Mouse (Mus musculus) thymus, adult 2 months (tissue): ENCODE data around the gene Ccdc28b. TPM values are rescaled to one million over a fixed set of nuclear protein-coding genes. Genes with fewer than 3 reads are reported as not detected.

Source experiments
- DNase-seq: peaks from one replicate; pipeline ENCODE4 v3.0.0; 2021
- H3K27ac ChIP-seq: fragments of 200-500 bp; 2 replicates; pipeline ENCODE4 v1.5.1; 2012; ENCODE audit warnings: low read length, control low read depth; ENCODE audit not compliant: control insufficient read depth, insufficient read depth
- H3K27me3 ChIP-seq: fragments of 200-500 bp; 2 replicates; pipeline ENCODE4 v1.6.1; 2012; ENCODE audit warnings: mild to moderate bottlenecking, low read length, moderate library complexity, mixed read lengths; ENCODE audit not compliant: control insufficient read depth, insufficient read depth
- H3K36me3 ChIP-seq: fragments of 200-500 bp; 2 replicates; pipeline ENCODE4 v1.6.1; 2012; ENCODE audit warnings: mild to moderate bottlenecking, low read length, moderate library complexity; ENCODE audit not compliant: control insufficient read depth, insufficient read depth
- H3K4me1 ChIP-seq: fragments of 200-500 bp; replicated peaks from 2 replicates; pipeline ENCODE4 v1.6.1; 2012; ENCODE audit warnings: low read length; ENCODE audit not compliant: control insufficient read depth, insufficient read depth
- H3K4me3 ChIP-seq: fragments of 200-500 bp; 2 replicates; pipeline ENCODE4 v1.5.1; 2012; ENCODE audit warnings: mild to moderate bottlenecking, low read length, control low read depth, moderate library complexity; ENCODE audit not compliant: control insufficient read depth, insufficient read depth
- CTCF ChIP-seq: fragments of 200-500 bp; IDR thresholded peaks from 2 replicates; pipeline ENCODE4 v1.5.1; 2012; ENCODE audit warnings: mild to moderate bottlenecking, control low read depth, low read length, moderate library complexity, borderline replicate concordance; ENCODE audit not compliant: control insufficient read depth, poor library complexity, insufficient read depth; ENCODE audit errors: extremely low read depth
- POLR2A ChIP-seq: fragments of 200-500 bp; IDR thresholded peaks from 2 replicates; pipeline ENCODE4 v1.6.1; 2012; ENCODE audit warnings: mild to moderate bottlenecking, low read length, control low read depth, moderate library complexity; ENCODE audit not compliant: control insufficient read depth, poor library complexity, insufficient read depth; ENCODE audit errors: extremely low read depth
- WGBS: fragments of 180-500 bp; shearing (Covaris S2); methylation state at CpG from one replicate; pipeline ENCODE4 v1.1.7; 2018; 5-methylcytosine and 5-hydroxymethylcytosine counted together
- polyA plus RNA-seq: library from polyadenylated mRNA; depleted of rRNA; stranded (reverse); fragments of >200 nt; gene quantifications from 2 replicates; pipeline ENCODE4 v1.2.3, GENCODE M21; 2012

Gene Ccdc28b
- polyA plus RNA-seq, 1 experiment, result 35.3 TPM

DNA sequence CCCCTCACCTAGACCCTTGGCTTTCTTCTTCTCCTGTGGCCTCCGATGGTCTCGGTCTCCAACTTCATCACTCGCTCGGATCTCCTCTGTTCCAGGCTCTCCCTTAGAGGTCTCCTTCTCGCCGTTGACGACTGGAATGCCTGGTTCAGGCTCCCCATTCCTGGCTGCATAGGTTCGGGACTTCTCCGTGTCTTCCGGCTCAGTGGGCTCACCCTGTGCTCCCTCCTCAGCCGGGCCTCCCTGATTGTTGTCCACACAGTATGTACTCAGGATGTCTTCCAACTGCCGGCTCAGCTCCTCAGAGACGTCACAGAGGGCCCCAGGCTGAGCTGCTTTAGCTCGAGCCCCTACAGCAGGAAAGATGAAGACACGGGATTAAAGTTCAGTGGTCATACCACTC is 15.5 kb upstream of the Ccdc28b start:
- Histone ChIP-seq H3K27me3 (no peaks in the 10 kb centered on the region), H3K27ac (no peak overlapping the region), H3K36me3 (peaks cover 39% of the 10 kb centered on the region), H3K4me1 (peaks cover 13% of the 10 kb centered on the region), H3K4me3 (no peak overlapping the region)
- no peak for DNase-seq
- no peak for TF ChIP-seq CTCF
- no peak for TF ChIP-seq POLR2A
- 92% methylated on average over 15 of the region's 15 CpGs for WGBS

GRCm38 (mm10) chr4:129633852-129634251 is 10.1 kb upstream of the Ccdc28b start:
- 95% methylated on average over 6 of the region's 6 CpGs for WGBS
- no peak for TF ChIP-seq CTCF
- TF ChIP-seq POLR2A, result no peak

GRCm38 (mm10) chr4:129631867-129632266 is 8.1 kb upstream of the Ccdc28b start:
- Histone ChIP-seq H3K27ac (no peak overlapping the region), H3K36me3 (peaks cover 83% of the 10 kb centered on the region)

More at GRCm38 (mm10) chr4:129633852-129634251, 10.1 kb upstream of the Ccdc28b start:
- DNase-seq, result no peak
- no peaks in the 10 kb centered on the region for H3K4me1 ChIP-seq
- H3K27me3 ChIP-seq, result no peaks in the 10 kb centered on the region
- H3K4me3 ChIP-seq, result no peak overlapping the region
- H3K27ac ChIP-seq, result no peak overlapping the region
- peaks cover 84% of the 10 kb centered on the region for H3K36me3 ChIP-seq

GRCm38 (mm10) chr4:129630944-129631343 is 7.2 kb upstream of the Ccdc28b start:
- no peak overlapping the region for H3K27ac ChIP-seq
- DNase-seq, result no peak
- H3K4me3 ChIP-seq, result no peak overlapping the region
- H3K36me3 ChIP-seq, result peaks cover 74% of the 10 kb centered on the region
- 91% methylated on average over 4 of the region's 4 CpGs for whole genome bisulfite sequencing
- H3K27me3 ChIP-seq, result no peaks in the 10 kb centered on the region
- TF ChIP-seq POLR2A (no peak), CTCF (no peak)
- no peaks in the 10 kb centered on the region for H3K4me1 ChIP-seq

More at GRCm38 (mm10) chr4:129631867-129632266, 8.1 kb upstream of the Ccdc28b start:
- WGBS, result 93% methylated on average over 12 of the region's 12 CpGs
- TF ChIP-seq CTCF (no peak), POLR2A (no peak)
- no peak for DNase-seq
- no peaks in the 10 kb centered on the region for H3K4me1 ChIP-seq
- no peak overlapping the region for H3K4me3 ChIP-seq
- no peaks in the 10 kb centered on the region for H3K27me3 ChIP-seq

DNA sequence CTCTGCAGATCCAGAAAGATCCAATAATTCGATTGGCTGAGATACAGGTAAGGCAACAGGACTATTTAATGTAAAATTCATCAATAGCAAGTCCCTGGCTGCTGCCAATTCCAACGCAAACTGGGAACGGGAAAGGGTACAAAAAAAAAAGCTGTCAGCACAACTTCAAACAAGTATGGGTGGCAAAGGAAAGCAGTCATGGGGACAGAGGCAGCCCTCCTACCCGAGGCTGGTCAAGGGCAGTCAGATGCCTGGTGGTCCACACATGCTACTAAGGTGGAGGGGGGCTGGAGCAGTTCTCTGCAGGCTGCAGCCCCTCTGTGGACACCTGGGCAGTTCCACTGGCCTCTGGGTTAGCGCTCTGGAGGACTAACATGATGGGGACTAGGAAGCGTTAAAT is 2.3 kb upstream of the Ccdc28b start:
- H3K4me3 ChIP-seq, result no peak overlapping the region
- TF ChIP-seq POLR2A (no peak), CTCF (no peak)
- WGBS, result 85% methylated on average over 6 of the region's 6 CpGs
- no peaks in the 10 kb centered on the region for H3K27me3 ChIP-seq
- H3K4me1 ChIP-seq, result peaks cover 27% of the 10 kb centered on the region
- H3K36me3 ChIP-seq, result peaks cover 36% of the 10 kb centered on the region
- DNase-seq, result no peak
- H3K27ac ChIP-seq, result no peak overlapping the region

- Histone ChIP-seq H3K36me3 (peaks cover 31% of the 10 kb centered on the region), H3K4me3 (no peak overlapping the region), H3K27me3 (no peaks in the 10 kb centered on the region), H3K4me1 (peaks cover 27% of the 10 kb centered on the region), H3K27ac (no peak overlapping the region)
- TF ChIP-seq CTCF, result no peak
- TF ChIP-seq POLR2A, result no peak
- 60% methylated on average over 4 of the region's 4 CpGs for WGBS
- no peak for DNase-seq
These were observed 1.7 kb upstream of the Ccdc28b start for GRCm38 (mm10) chr4:129625496-129625895.

GRCm38 (mm10) chr4:129625029-129625370 is 1.3 kb upstream of the Ccdc28b start:
- WGBS, result 2% methylated on average over 6 of the region's 6 CpGs
- no peak for TF ChIP-seq POLR2A
- TF ChIP-seq CTCF, result no peak
- Histone ChIP-seq H3K4me1 (peaks cover 27% of the 10 kb centered on the region), H3K4me3 (peak overlapping the region; percentile 42), H3K27me3 (no peaks in the 10 kb centered on the region), H3K36me3 (peaks cover 26% of the 10 kb centered on the region), H3K27ac (peak overlapping the region; percentile 89)
- DNase-seq, result peak; percentile 64
